Mouse (Mus musculus): Measurements from ENCODE around the gene Ubash3a.

GRCm38 (mm10) chr17:31232251-31233010 is 24.8 kb downstream of the Ubash3a start:
- TF ChIP-seq ZMIZ1 (IDR thresholded peaks at IDR 0.05; ENCODE audit: low read depth, low read length) (no peak), CHD2 (IDR thresholded peaks at IDR 0.05; ENCODE audit: low read length) (no peak), MXI1 (IDR thresholded peaks at IDR 0.05; ENCODE audit: low read depth, low read length) (no peak), EP300 (IDR thresholded peaks at IDR 0.05; ENCODE audit: low read depth in 1 of 2, low read length in 2 of 2) (no peak)
